Mouse (Mus musculus) megakaryocyte, adult 5-6 weeks (primary cell): ENCODE results near the gene Nfil3. TPM values are rescaled to one million over a fixed set of nuclear protein-coding genes. Genes with fewer than 3 reads are reported as not detected.

Experiments
- ATAC-seq: 2 replicates; pipeline ENCODE4 v1.8.0; 2016; ENCODE audit warnings: mild to moderate bottlenecking, inconsistent platforms; ENCODE audit not compliant: poor library complexity, severe bottlenecking
- total RNA-seq, 2 experiments: library from RNA; stranded (forward) in 1 of 2; stranded (reverse) in 1 of 2; fragments of 153-499, 151-499 nt in 1 of 2; fragments of 221-1000, 200-1000 nt in 1 of 2; gene quantifications; 2 replicates each; pipeline versions ENCODE4 v1.2.3 to v1.2.4; 2015 to 2017

Nfil3 gene
- total RNA-seq, 2 experiments from 2014 or later, result 53.0 to 59.6 TPM

- ATAC-seq, result peak; percentile 39
Measured at GRCm38 (mm10) chr13:52985508-52986214, 4.8 kb upstream of the Nfil3 start.

- peak; percentile 25 for ATAC-seq
Measured at GRCm38 (mm10) chr13:52982703-52983102, 1.8 kb upstream of the Nfil3 start.

- ATAC-seq, result peak; percentile 2
Measured at GRCm38 (mm10) chr13:52981441-52982281, 788 bp upstream of the Nfil3 start.

- ATAC-seq, result peak; percentile 11; the same call in 1 of the 2 replicates
Measured at GRCm38 (mm10) chr13:52980211-52980950, 492 bp downstream of the Nfil3 start.

GRCm38 (mm10) chr13:52979331-52980051 is 1.4 kb downstream of the Nfil3 start:
- ATAC-seq, result no peak

- no peak for ATAC-seq
Measured at GRCm38 (mm10) chr13:52978321-52978981, 2.4 kb downstream of the Nfil3 start.

- ATAC-seq, result no peak
Measured at GRCm38 (mm10) chr13:52977757-52978156, 3.1 kb downstream of the Nfil3 start.

GRCm38 (mm10) chr13:52977221-52977609 is 3.7 kb downstream of the Nfil3 start:
- ATAC-seq, result no peak

GRCm38 (mm10) chr13:52976510-52977220 is 4.2 kb downstream of the Nfil3 start:
- ATAC-seq, result peak; percentile 28

- no peak for ATAC-seq
Measured at GRCm38 (mm10) chr13:52976130-52976509, 4.8 kb downstream of the Nfil3 start.

- ATAC-seq, result no peak
Measured at GRCm38 (mm10) chr13:52974676-52975075, 6.2 kb downstream of the Nfil3 start.

- ATAC-seq, result no peak
Measured at GRCm38 (mm10) chr13:52973427-52973826, 7.4 kb downstream of the Nfil3 start.

GRCm38 (mm10) chr13:52972626-52973025 is 8.2 kb downstream of the Nfil3 start:
- ATAC-seq, result no peak

- ATAC-seq, result no peak
Measured at GRCm38 (mm10) chr13:52970876-52971275, 10.0 kb downstream of the Nfil3 start.

GRCm38 (mm10) chr13:52962922-52963321 is 18.0 kb downstream of the Nfil3 start:
- ATAC-seq, result no peak

GRCm38 (mm10) chr13:52962361-52962760 is 18.5 kb downstream of the Nfil3 start:
- ATAC-seq, result peak; percentile 69

GRCm38 (mm10) chr13:52953779-52954553 is 26.9 kb downstream of the Nfil3 start:
- no peak for ATAC-seq

- no peak for ATAC-seq
Measured at GRCm38 (mm10) chr13:52949211-52949610, 31.7 kb downstream of the Nfil3 start.

- ATAC-seq, result no peak
Measured at GRCm38 (mm10) chr13:52947545-52947944, 33.3 kb downstream of the Nfil3 start.
